Mouse (Mus musculus) limb, embryonic 12.5 days (tissue): ENCODE measurements around the gene Vapa. TPM values are rescaled to one million over a fixed set of nuclear protein-coding genes. Genes with fewer than 3 reads are reported as not detected.
"Not testable (repeated sequence)": the region's sequence is repeated elsewhere in the genome, so short reads cannot be mapped to it uniquely, and the experiment has no call there.

Source experiments
- ATAC-seq: fragments of 200-750 bp; cut with Nextera tagmentation; 2 replicates; pipeline ENCODE4 v1.8.0; 2017; ENCODE audit warnings: low read depth, moderate TSS enrichment; ENCODE audit not compliant: insufficient number of reproducible peaks, insufficient read depth, low FRiP score, low TSS enrichment
- H3K27ac ChIP-seq: fragments of 300-500 bp; sonication (generic); 2 replicates; pipeline ENCODE4 v1.5.1; 2016; ENCODE audit warnings: mild to moderate bottlenecking, moderate library complexity
- H3K27me3 ChIP-seq: fragments of 300-500 bp; sonication (generic); 2 replicates; pipeline ENCODE4 v1.6.1; 2016; ENCODE audit warnings: mild to moderate bottlenecking, moderate library complexity
- H3K36me3 ChIP-seq: fragments of 300-500 bp; sonication (generic); 2 replicates; pipeline ENCODE4 v1.6.1; 2016; ENCODE audit warnings: mild to moderate bottlenecking, moderate library complexity
- H3K4me1 ChIP-seq: fragments of 300-500 bp; sonication (generic); replicated peaks from 2 replicates; pipeline ENCODE4 v1.6.1; 2016
- H3K4me2 ChIP-seq: fragments of 300-500 bp; sonication (generic); 2 replicates; pipeline ENCODE4 v1.6.1; 2016; ENCODE audit warnings: mild to moderate bottlenecking, moderate library complexity
- H3K4me3 ChIP-seq: fragments of 300-500 bp; sonication (generic); replicated peaks from 2 replicates; pipeline ENCODE4 v1.5.1; 2016; ENCODE audit warnings: mild to moderate bottlenecking
- H3K9ac ChIP-seq: fragments of 300-500 bp; sonication (generic); replicated peaks from 2 replicates; pipeline ENCODE4 v1.6.1; 2016; ENCODE audit warnings: mild to moderate bottlenecking, moderate library complexity
- H3K9me3 ChIP-seq: fragments of 300-500 bp; sonication (generic); 2 replicates; pipeline ENCODE4 v1.6.1; 2016; ENCODE audit warnings: mild to moderate bottlenecking, moderate library complexity
- WGBS: fragments of 180-500 bp; shearing (Covaris S2); methylation state at CpG from one replicate; pipeline ENCODE4 v1.1.7; 2016; 5-methylcytosine and 5-hydroxymethylcytosine counted together
- polyA plus RNA-seq: library from polyadenylated mRNA; unstranded; fragments of >200 nt; fragmentation: Nextera tagmentation; extraction: Ambion mirVana; gene quantifications from 2 replicates; pipeline ENCODE4 v1.2.1, GENCODE M21; 2016

Gene Vapa
- polyA plus RNA-seq, 1 experiment from 2014 or later: 202 TPM

DNA sequence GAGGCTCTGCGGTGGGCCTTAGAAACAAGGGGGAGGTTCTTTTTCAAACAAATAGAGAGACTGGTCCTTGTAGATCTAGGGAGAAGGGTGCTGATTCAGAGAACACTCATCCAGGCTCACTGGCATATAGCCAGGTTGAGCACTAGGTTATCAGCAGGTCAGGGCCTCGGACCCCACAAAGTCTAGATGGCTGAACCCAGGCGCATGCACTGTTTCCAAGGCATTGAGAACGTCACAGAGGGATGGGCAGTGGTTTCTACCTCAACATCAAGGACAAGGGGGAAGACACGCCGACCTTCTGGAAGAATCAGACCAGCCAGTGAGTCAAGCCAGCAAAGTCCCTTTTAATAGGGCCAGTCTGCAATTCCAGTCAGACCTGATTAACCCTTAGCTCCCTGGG, 33.9 kb upstream of the Vapa start:
- no peaks in the 10 kb centered on the region for H3K9me3 ChIP-seq
- H3K27me3 ChIP-seq: no peaks in the 10 kb centered on the region
- H3K36me3 ChIP-seq: peaks cover 8% of the 10 kb centered on the region; the same call in 1 of the 2 replicates
- no peak overlapping the region for H3K9ac ChIP-seq
- ATAC-seq: no peak
- H3K4me1 ChIP-seq: peaks cover 14% of the 10 kb centered on the region
- H3K27ac ChIP-seq: no peak overlapping the region
- 81% methylated on average over 6 of the region's 6 CpGs for WGBS
- H3K4me2 ChIP-seq: no peak overlapping the region
- no peak overlapping the region for H3K4me3 ChIP-seq

DNA sequence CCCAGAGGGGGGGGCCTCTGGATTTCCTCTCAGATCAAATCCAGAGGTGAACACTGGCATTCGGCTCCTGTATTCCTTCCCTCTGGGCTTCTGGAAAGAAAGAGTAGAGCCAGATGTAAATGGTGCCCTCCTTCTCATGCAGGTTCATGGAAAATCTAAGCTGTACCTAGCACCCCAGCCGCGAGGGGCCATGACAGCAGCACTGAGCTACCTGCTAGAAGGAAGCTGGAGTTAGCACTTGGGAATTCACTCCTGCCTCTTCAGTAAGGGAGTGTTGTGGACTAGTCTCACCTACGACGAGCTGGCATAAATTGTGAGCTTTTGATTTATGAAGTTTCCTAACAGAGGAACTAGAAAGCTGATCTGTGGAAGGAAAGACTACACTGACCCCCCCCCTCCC, 30.2 kb upstream of the Vapa start:
- Histone ChIP-seq H3K4me3 (no peak overlapping the region), H3K4me1 (peaks cover 14% of the 10 kb centered on the region), H3K9ac (no peak overlapping the region), H3K36me3 (no peaks in the 10 kb centered on the region), H3K27me3 (no peaks in the 10 kb centered on the region), H3K9me3 (no peaks in the 10 kb centered on the region), H3K27ac (no peak overlapping the region; the same call in 1 of the 2 replicates), H3K4me2 (no peak overlapping the region)
- WGBS: 69% methylated on average over 5 of the region's 5 CpGs
- ATAC-seq: no peak

DNA sequence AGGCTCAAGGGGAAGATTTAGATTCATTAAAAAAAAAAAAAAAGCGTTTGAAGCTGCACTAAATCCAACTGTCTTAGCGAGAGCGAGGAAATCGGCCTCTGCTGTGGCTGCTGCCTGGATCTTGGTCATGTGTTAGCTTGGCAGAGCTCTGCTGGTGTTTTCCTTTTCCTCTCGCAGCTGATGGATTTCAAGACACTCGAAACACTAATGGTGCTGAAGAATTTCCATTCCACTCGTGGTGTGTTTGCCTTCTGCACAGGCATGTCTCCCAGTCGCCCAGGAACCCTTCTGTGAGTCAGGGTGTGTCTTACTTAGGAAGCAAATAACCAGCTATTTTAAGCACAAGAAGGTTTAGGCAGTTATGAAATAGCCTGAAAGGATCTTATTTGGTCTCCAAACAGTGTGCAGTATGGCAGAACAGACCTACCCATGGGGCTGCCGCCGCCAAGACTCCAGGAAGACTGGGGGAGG, 29.7 kb upstream of the Vapa start:
- Histone ChIP-seq H3K4me2 (no peak overlapping the region), H3K4me3 (no peak overlapping the region), H3K9ac (no peak overlapping the region), H3K4me1 (peaks cover 14% of the 10 kb centered on the region), H3K27me3 (no peaks in the 10 kb centered on the region), H3K9me3 (no peaks in the 10 kb centered on the region), H3K27ac (no peak overlapping the region; the same call in 1 of the 2 replicates), H3K36me3 (no peaks in the 10 kb centered on the region)
- 54% methylated on average over 10 of the region's 10 CpGs for WGBS
- ATAC-seq: no peak

DNA sequence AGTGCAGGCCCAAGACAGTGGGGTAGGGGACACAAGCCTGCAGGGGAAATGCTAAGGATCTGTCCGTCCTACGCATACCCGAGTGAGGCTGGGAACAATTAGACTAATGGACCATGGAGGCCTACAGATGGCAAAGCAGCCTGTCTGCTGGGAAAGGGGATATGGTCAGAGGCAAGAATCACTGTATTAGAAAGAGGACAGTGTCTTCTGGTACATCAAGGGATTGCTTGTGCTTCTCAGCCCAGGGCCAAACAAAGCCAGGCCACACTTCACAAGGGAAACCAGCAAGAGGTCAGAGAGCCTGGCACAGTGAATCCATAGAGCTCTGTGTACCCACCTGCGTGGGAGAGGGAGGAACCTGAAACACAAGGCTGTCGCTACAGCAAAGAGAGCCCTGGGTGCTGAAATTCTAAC, 29.2 kb upstream of the Vapa start:
- no peaks in the 10 kb centered on the region for H3K36me3 ChIP-seq
- no peak overlapping the region for H3K4me2 ChIP-seq
- no peak for ATAC-seq
- 51% methylated on average over 5 of the region's 5 CpGs for WGBS
- no peak overlapping the region for H3K9ac ChIP-seq
- H3K27me3 ChIP-seq: no peaks in the 10 kb centered on the region
- no peak overlapping the region for H3K27ac ChIP-seq
- H3K9me3 ChIP-seq: no peaks in the 10 kb centered on the region
- no peak overlapping the region for H3K4me3 ChIP-seq
- H3K4me1 ChIP-seq: peaks cover 14% of the 10 kb centered on the region

DNA sequence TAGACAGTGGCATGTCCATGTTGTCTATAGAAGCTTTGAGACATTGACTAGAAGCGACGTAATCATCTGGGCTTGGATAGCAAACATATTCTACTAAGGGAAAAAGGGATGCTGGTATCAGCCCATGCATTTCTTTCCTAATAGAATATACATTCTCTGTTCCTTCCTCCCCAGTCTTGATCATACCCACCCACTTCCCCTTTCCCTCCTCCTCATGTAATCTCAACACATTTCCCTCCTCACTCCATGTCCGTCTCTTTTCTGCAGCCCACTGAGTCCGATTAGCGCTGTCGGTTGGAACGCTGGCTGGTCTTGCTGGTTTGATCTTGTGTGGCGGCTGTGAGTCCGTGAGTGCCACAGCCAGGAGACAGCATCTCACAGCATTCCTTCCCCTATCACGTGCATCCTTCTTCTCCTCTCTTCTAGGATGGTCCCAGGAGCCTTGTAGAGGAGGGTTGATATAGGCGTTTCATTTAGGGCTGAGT, 28.4 kb upstream of the Vapa start, which contains the start of gene Txndc2:
Txndc2 (minus strand) TSS at position 435 of the 485 bp plus-strand sequence.
- Histone ChIP-seq H3K36me3 (no peaks in the 10 kb centered on the region), H3K27me3 (no peaks in the 10 kb centered on the region), H3K27ac (no peak within 1 kb of the TSS), H3K4me3 (no peak within 1 kb of the TSS), H3K4me2 (no peak within 1 kb of the TSS), H3K9me3 (no peaks in the 10 kb centered on the region), H3K4me1 (peaks cover 14% of the 10 kb centered on the region), H3K9ac (no peak within 1 kb of the TSS)
- no peak for ATAC-seq
- WGBS: 90% methylated on average over 11 of the region's 11 CpGs

DNA sequence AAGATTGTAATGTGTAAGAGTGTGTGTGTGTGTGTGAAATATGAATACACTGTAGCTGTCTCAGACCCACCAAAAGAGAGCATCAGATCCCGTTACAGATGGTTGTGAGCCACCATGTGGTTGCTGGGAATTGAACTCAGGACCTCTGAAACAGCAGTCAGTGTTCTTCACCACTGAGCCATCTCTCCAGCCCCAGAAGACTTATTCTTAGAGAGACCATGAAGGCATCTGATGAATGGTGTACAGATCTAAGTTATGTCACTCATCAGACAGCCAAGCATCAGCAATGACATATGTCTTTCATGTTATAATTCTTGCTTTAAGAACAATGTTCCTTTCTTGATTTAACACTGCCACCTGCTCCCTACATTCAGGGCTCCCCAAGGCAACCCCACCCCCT, 25.8 kb upstream of the Vapa start:
- H3K27ac ChIP-seq: no peak overlapping the region
- peaks cover 14% of the 10 kb centered on the region for H3K4me1 ChIP-seq
- ATAC-seq: no peak
- H3K27me3 ChIP-seq: no peaks in the 10 kb centered on the region
- H3K9me3 ChIP-seq: no peaks in the 10 kb centered on the region
- H3K4me3 ChIP-seq: no peak overlapping the region
- H3K4me2 ChIP-seq: no peak overlapping the region
- no peak overlapping the region for H3K9ac ChIP-seq
- no peaks in the 10 kb centered on the region for H3K36me3 ChIP-seq
- WGBS: 83% methylated on average over 1 of the region's 1 CpGs

DNA sequence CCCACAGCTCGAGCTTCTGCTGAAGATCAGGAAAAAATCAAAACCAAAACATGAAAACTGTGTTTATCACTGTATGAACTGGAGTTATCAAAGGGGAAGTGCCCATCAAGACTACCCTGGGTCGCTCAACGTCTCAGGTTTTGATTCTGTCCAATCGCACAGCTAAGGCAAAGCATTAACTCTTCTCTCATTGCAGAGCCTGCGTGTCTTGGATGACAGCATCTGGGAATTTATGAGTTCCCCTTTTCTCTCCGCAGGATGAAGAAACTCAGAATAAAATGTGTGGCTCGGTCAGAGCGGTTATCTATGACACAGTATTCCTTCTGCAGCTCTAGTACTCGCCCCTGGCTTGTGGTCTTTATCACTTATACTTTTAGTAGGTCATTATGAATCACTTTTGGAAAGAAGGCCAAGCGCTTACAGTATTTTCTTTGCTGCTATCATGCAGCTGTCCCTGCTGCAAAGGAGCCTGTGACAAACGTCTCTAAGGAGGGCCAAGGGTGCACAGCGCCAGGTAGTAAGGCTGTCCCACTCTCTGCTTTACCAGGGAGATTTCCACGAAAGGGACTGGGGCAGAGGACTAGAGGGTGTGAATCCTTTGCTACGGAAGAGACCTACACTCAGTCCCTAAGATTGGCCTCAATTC, 22.5 kb upstream of the Vapa start:
- H3K4me3 ChIP-seq: no peak overlapping the region
- H3K27me3 ChIP-seq: no peaks in the 10 kb centered on the region
- 77% methylated on average over 14 of the region's 14 CpGs for WGBS
- H3K27ac ChIP-seq: no peak overlapping the region
- ATAC-seq: no peak
- no peak overlapping the region for H3K4me2 ChIP-seq
- no peaks in the 10 kb centered on the region for H3K4me1 ChIP-seq
- no peak overlapping the region for H3K9ac ChIP-seq
- H3K36me3 ChIP-seq: no peaks in the 10 kb centered on the region
- no peaks in the 10 kb centered on the region for H3K9me3 ChIP-seq

DNA sequence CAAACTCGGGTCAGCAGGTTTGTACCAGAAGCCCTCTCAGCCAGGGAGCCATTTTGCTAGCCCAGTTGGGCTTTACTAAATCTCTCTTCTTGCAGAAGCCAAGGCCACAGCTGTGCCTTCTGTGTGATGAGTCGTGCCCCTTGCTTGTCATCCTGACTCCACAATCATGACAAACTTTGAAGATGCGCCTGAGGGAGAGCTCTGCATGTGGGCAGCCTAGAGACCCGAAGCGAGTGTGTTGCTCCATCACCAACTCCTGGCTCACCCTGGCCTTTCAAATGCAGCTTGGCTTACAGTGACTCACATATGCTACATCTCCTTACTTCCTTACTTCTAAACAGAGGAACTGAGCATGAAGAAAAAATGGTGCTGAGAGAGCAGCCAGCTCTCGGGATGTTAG, 16.6 kb upstream of the Vapa start:
- Histone ChIP-seq H3K27me3 (no peaks in the 10 kb centered on the region), H3K9ac (no peak overlapping the region), H3K9me3 (no peaks in the 10 kb centered on the region), H3K4me1 (no peaks in the 10 kb centered on the region), H3K4me3 (no peak overlapping the region), H3K27ac (no peak overlapping the region), H3K36me3 (no peaks in the 10 kb centered on the region), H3K4me2 (no peak overlapping the region)
- 74% methylated on average over 6 of the region's 6 CpGs for WGBS
- ATAC-seq: no peak

DNA sequence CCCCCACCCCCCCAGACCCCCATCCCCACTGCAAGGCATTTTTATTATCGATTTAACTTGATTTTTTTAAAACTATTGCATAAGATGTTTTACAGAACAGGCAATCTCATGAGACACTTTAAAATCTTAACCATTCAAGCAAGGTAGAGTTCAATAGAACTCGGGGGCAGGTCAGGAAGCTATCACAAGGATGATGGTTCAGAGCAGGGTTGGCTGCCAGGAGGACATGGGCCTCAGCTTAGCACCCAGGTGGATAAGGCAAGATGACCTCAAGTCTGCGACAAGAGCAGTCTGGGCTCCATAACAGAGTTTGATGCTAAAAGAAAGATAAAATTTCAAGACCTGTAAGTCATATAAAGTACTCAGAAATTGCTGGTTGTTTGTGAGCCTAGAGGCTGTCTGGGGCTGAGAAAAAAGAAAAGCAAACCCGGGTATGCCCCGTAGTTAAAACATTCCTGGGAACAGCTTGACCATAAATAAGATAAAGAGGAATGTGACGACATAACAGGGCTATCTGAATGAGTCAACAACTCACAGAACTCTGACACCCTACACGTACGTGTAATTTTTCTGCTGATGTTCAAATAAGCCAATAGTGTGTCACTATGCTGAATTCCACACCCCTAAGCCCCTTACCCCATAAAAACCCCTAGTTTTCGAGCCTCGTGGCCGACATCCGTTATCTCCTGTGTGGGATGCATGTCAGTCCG, 15.6 kb upstream of the Vapa start:
- not testable (repeated sequence) for H3K9ac ChIP-seq, H3K36me3 ChIP-seq, H3K4me3 ChIP-seq, H3K27ac ChIP-seq, H3K9me3 ChIP-seq, H3K4me1 ChIP-seq, ATAC-seq, H3K4me2 ChIP-seq, H3K27me3 ChIP-seq
- 75% methylated on average over 13 of the region's 13 CpGs for WGBS

DNA sequence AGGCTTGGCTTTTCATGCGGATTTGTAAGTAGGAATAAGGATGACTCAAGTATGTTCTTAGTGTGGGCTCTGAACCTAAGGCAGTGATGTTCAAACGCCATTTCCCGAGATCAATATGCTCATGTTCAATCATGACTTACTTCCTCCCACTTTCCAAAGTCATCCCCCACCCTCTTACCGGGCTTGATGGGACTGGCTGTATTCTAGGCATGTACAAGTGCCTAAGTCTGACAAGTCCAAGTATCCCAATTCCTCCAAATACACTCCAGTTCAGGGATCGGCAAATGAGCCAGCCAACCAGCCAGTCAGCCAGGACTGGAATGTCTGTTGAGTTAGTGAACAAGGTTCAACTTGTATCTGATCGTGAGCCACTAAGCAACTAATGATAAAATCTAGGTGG, 12.9 kb upstream of the Vapa start:
- H3K9me3 ChIP-seq: 0 out of 2 replicates have a peak, but pooled peaks cover 4% of the 10 kb centered on the region
- H3K4me3 ChIP-seq: no peak overlapping the region
- H3K9ac ChIP-seq: no peak overlapping the region
- H3K4me2 ChIP-seq: no peak overlapping the region
- H3K4me1 ChIP-seq: no peaks in the 10 kb centered on the region
- no peaks in the 10 kb centered on the region for H3K36me3 ChIP-seq
- H3K27me3 ChIP-seq: no peaks in the 10 kb centered on the region
- ATAC-seq: no peak
- WGBS: 86% methylated on average over 6 of the region's 6 CpGs
- no peak overlapping the region for H3K27ac ChIP-seq

DNA sequence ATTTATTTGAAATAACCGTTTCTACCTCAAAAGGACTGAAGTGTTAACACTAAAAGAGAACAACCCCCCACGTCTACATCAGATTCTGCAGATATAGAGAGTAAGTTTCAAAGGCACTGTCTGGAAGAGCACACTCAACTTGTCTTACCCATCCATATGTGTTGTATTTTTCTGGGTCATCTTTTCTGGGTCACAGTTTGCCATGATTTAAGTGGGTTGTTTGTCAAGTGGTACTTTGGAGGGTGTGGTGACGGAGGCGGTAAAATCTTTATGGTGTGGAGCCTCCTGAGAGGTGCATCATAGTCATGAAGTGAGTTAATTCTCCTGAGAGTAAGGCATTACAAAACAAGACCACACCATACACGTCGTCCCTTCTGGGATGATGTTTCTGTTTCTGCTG, 12.2 kb upstream of the Vapa start:
- H3K9ac ChIP-seq: no peak overlapping the region
- ATAC-seq: no peak
- 84% methylated on average over 6 of the region's 6 CpGs for WGBS

More for the DNA sequence above, 12.2 kb upstream of the Vapa start:
- H3K36me3 ChIP-seq: no peaks in the 10 kb centered on the region
- H3K4me1 ChIP-seq: no peaks in the 10 kb centered on the region
- 0 out of 2 replicates have a peak, but pooled peaks cover 4% of the 10 kb centered on the region for H3K9me3 ChIP-seq
- H3K27ac ChIP-seq: no peak overlapping the region
- no peak overlapping the region for H3K4me3 ChIP-seq
- no peak overlapping the region for H3K4me2 ChIP-seq
- H3K27me3 ChIP-seq: no peaks in the 10 kb centered on the region
